ENCODE assay signal across 27 mouse cellular contexts in the genomic region with DNA sequence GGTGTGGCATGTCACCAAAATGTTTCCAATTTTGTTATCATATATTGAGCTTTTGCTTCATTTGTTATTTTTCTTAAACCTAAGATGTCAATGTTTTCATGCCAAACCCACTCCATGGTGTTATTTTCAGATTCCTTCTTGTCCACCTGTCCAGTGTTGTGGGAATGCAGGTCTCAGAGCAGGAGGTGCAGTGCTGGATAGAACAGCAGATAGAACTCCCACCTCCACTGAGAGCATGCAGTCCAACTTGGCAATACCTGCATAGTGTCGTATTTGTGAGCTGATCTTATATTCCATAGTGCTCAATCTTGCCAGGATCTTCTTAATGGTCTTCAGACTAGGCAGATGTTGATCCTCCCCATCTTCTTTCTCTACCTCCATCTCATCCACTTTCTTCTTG.
DNase-seq lines count a peak whose midpoint lies in the region; TF ChIP-seq lines count a peak whose summit lies in the region.
"Had no signal": no experiment of that assay in that cellular context is flagged by ENCODE, and none has a peak within 500 bp of the region (broad histone marks: within the 10 kb centered on the region; RNA-seq: fewer than 3 reads in every experiment).

No protein-coding gene starts in this region.

- TF ChIP-seq CTCF in cerebellum, adult 2 months (IDR thresholded peaks at IDR 0.05; ENCODE audit: borderline replicate concordance, insufficient read depth, low read depth, low read length) = no peak
- no peak for TF ChIP-seq CTCF in gastrocnemius, adult 2 months (IDR thresholded peaks at IDR 0.05)

- no peaks in the 10 kb centered on the region for H3K27me3 ChIP-seq in cerebellum, adult 2 months (ENCODE audit: control insufficient read depth, insufficient read depth, low read length)
- H3K27me3 ChIP-seq: CH12.LX; embryonic facial prominence, embryonic 13.5 days; forebrain, embryonic 12.5 days; forebrain, embryonic 15.5 days; heart, embryonic 13.5 days; Patski had no signal

- 0 out of 2 replicates have a peak overlapping the region, but pooled peaks have one; percentile 53 for H3K27ac ChIP-seq in cerebellum, adult 2 months (ENCODE audit: insufficient read depth, low read length)
- no peak overlapping the region for H3K27ac ChIP-seq in gastrocnemius, adult 2 months
- H3K27ac ChIP-seq: embryonic facial prominence, embryonic 10.5 days; embryonic facial prominence, embryonic 13.5 days; forebrain, embryonic 12.5 days; forebrain, embryonic 15.5 days; heart, adult 2 months; heart, embryonic 10.5 days; heart, embryonic 13.5 days; hindbrain, embryonic 14.5 days; hindbrain, postnatal 0 days had no signal

- DNase-seq in cerebellum, adult 11 months = peak; percentile 2
- no peak for DNase-seq in cerebellum, adult 18-20 months
- peak in 1 of 2 experiments; percentile 32 for DNase-seq in cerebellum, adult 2 months
- peak; percentile 35 to 54 for DNase-seq in cerebellum, postnatal 10 days
- peak; percentile 5 to 9 for DNase-seq in cerebellum, postnatal 36 days
- DNase-seq in left cerebral cortex, adult 8-10 months (ENCODE audit: low spot score in 2 of 2) = no peak
- no peak for DNase-seq in gastrocnemius, adult 2 months
- DNase-seq: adrenal gland, postnatal 10 days; adrenal gland, postnatal 36 days; B cell, adult 2 months; gastrocnemius, postnatal 10 days; gastrocnemius, postnatal 36 days; heart, adult 2 months; heart, postnatal 14 days; heart, postnatal 4 days; kidney, adult 2 months had no signal

- intact Hi-C loops in gastrocnemius, adult 2 months (cut with DNase I) = no loop called here

- no peak overlapping the region for H3K4me3 ChIP-seq in cerebellum, adult 2 months (replicated peaks; ENCODE audit: insufficient read depth, low read depth, low read length)
- H3K4me3 ChIP-seq in gastrocnemius, adult 2 months = no peak overlapping the region
- H3K4me3 ChIP-seq: embryonic facial prominence, embryonic 10.5 days; embryonic facial prominence, embryonic 13.5 days; erythroblast, embryonic 14.5 days; forebrain, embryonic 12.5 days; forebrain, embryonic 15.5 days; heart, adult 2 months; heart, embryonic 10.5 days; heart, embryonic 13.5 days had no signal

- peaks cover 5% of the 10 kb centered on the region for H3K4me1 ChIP-seq in cerebellum, adult 2 months (ENCODE audit: control insufficient read depth, insufficient read depth, low read length)
- H3K4me1 ChIP-seq: embryonic facial prominence, embryonic 10.5 days; embryonic facial prominence, embryonic 13.5 days; forebrain, embryonic 12.5 days; forebrain, embryonic 15.5 days; heart, embryonic 10.5 days; heart, embryonic 13.5 days had no signal

- TF ChIP-seq POLR2A in cerebellum, adult 2 months (IDR thresholded peaks at IDR 0.05; ENCODE audit: borderline replicate concordance, insufficient read depth, low read length) = no peak

- WGBS in cerebellum, adult 2 months = 8% methylated on average over 1 of the region's 1 CpGs

Comparison
In these comparisons a context has a peak if more than half of its experiments do, and no peak if none do; other contexts are left out.
1. DNase-seq: peak in cerebellum, adult 11 months (single experiment), cerebellum, postnatal 10 days (2 of 2) and cerebellum, postnatal 36 days (2 of 2); none in cerebellum, adult 18-20 months (0 of 2), left cerebral cortex, adult 8-10 months (0 of 2) and gastrocnemius, adult 2 months (single experiment).